Mouse (Mus musculus): Measurements from ENCODE around the gene Lmo3.
A peak's percentile ranks its signal among the peaks of the same experiment; 100 is the strongest.

Gene Lmo3

GRCm38 (mm10) chr6:138422671-138423321 lies 159.0 kb downstream of the Lmo3 start:
- DNase-seq = peak; percentile 5

GRCm38 (mm10) chr6:138421931-138422531 lies 159.7 kb downstream of the Lmo3 start:
- no peak for DNase-seq

- no peak for DNase-seq
Measured at GRCm38 (mm10) chr6:138421191-138421613, 160.6 kb downstream of the Lmo3 start.

GRCm38 (mm10) chr6:138420536-138420891 lies 161.3 kb downstream of the Lmo3 start:
- DNase-seq = no peak

- DNase-seq = no peak
Measured at GRCm38 (mm10) chr6:138419871-138420535, 161.8 kb downstream of the Lmo3 start.

- DNase-seq = no peak
Measured at GRCm38 (mm10) chr6:138412075-138412474, 169.7 kb downstream of the Lmo3 start.

GRCm38 (mm10) chr6:138402031-138402430 lies 179.7 kb downstream of the Lmo3 start:
- no peak for DNase-seq

- DNase-seq = no peak
Measured at GRCm38 (mm10) chr6:138398836-138399235, 182.9 kb downstream of the Lmo3 start.

GRCm38 (mm10) chr6:138391085-138391484 lies 190.7 kb downstream of the Lmo3 start:
- no peak for DNase-seq

- no peak for DNase-seq
Measured at GRCm38 (mm10) chr6:138388168-138388936, 193.4 kb downstream of the Lmo3 start.

- DNase-seq = no peak
Measured at GRCm38 (mm10) chr6:138383208-138383607, 198.6 kb downstream of the Lmo3 start.

GRCm38 (mm10) chr6:138371176-138371575 lies 210.6 kb downstream of the Lmo3 start:
- no peak for DNase-seq

- DNase-seq = no peak
Measured at GRCm38 (mm10) chr6:138364111-138364510, 217.7 kb downstream of the Lmo3 start.

GRCm38 (mm10) chr6:138350587-138351345 lies 231.0 kb downstream of the Lmo3 start:
- DNase-seq = no peak

GRCm38 (mm10) chr6:138346558-138346957 lies 235.2 kb downstream of the Lmo3 start:
- DNase-seq = no peak

- DNase-seq = no peak
Measured at GRCm38 (mm10) chr6:138335858-138336257, 245.9 kb downstream of the Lmo3 start.

- no peak for DNase-seq
Measured at GRCm38 (mm10) chr6:138333991-138334390, 247.8 kb downstream of the Lmo3 start.

- no peak for DNase-seq
Measured at GRCm38 (mm10) chr6:138325744-138326400, 255.9 kb downstream of the Lmo3 start.

- DNase-seq = no peak
Measured at GRCm38 (mm10) chr6:138325145-138325544, 256.6 kb downstream of the Lmo3 start.

GRCm38 (mm10) chr6:138323325-138323724 lies 258.4 kb downstream of the Lmo3 start:
- no peak for DNase-seq

GRCm38 (mm10) chr6:138320190-138320737 lies 261.5 kb downstream of the Lmo3 start:
- no peak for DNase-seq

Data from liver (tissue).